Mouse (Mus musculus) MEL (cell line): ENCODE results near the gene Gm3238. TPM values are rescaled to one million over a fixed set of nuclear protein-coding genes. Genes with fewer than 3 reads are reported as not detected.

Source experiments
- DNase-seq: peaks from one replicate; pipeline ENCODE4 v3.0.0; 2011; ENCODE audit warnings: low read depth, low spot score
- H3K27ac ChIP-seq: 2 replicates; pipeline ENCODE4 v1.5.1; 2012; ENCODE audit warnings: low read depth, mild to moderate bottlenecking, control low read depth, low read length, moderate library complexity; ENCODE audit not compliant: control insufficient read depth
- H3K27me3 ChIP-seq, 2 experiments: fragments of 150-350 bp in 1 of 2; sonication (generic) in 1 of 2; 2 replicates each; pipeline ENCODE4 v1.6.1; 2012; ENCODE audit warnings: low read length in 2 of 2, mild to moderate bottlenecking in 2 of 2, improper control_type of control experiment in 1 of 2, moderate library complexity in 1 of 2; ENCODE audit not compliant: insufficient read depth in 2 of 2, control insufficient read depth in 1 of 2
- H3K36me3 ChIP-seq, 2 experiments: 2 replicates each; pipeline ENCODE4 v1.6.1; 2012 to 2014; ENCODE audit warnings: low read length in 2 of 2, improper control_type of control experiment in 1 of 2, inconsistent platforms in 1 of 2, mild to moderate bottlenecking in 1 of 2; ENCODE audit not compliant: insufficient read depth in 2 of 2, control insufficient read depth in 1 of 2
- H3K4me1 ChIP-seq, 2 experiments: fragments of 150-350 bp in 1 of 2; sonication (generic) in 1 of 2; 2 replicates each; pipeline ENCODE4 v1.6.1; 2012; ENCODE audit warnings: low read length in 2 of 2, improper control_type of control experiment in 1 of 2, mild to moderate bottlenecking in 1 of 2; ENCODE audit not compliant: insufficient read depth in 2 of 2, control insufficient read depth in 1 of 2
- H3K4me3 ChIP-seq, 2 experiments: fragments of 150-350 bp in 1 of 2; sonication (generic) in 1 of 2; 2 replicates each; pipeline ENCODE4 v1.5.1; 2012; ENCODE audit warnings: low read depth in 2 of 2, low read length in 2 of 2, mild to moderate bottlenecking in 2 of 2, moderate library complexity in 2 of 2, control low read depth in 1 of 2, improper control_type of control experiment in 1 of 2; ENCODE audit not compliant: control insufficient read depth in 1 of 2, insufficient read depth in 1 of 2
- H3K79me2 ChIP-seq: 2 replicates; pipeline ENCODE4 v1.6.1; 2012; ENCODE audit warnings: mild to moderate bottlenecking, low read length, moderate library complexity; ENCODE audit not compliant: control insufficient read depth, poor library complexity, insufficient read depth
- H3K9ac ChIP-seq: 2 replicates; pipeline ENCODE4 v1.6.1; 2012; ENCODE audit warnings: low read depth, mild to moderate bottlenecking, control low read depth, low read length, moderate library complexity; ENCODE audit not compliant: control insufficient read depth, poor library complexity, severe bottlenecking
- H3K9me3 ChIP-seq: fragments of 150-350 bp; sonication (generic); replicated peaks from 2 replicates; pipeline ENCODE4 v1.6.1; 2012; ENCODE audit warnings: mild to moderate bottlenecking, low read length, improper control_type of control experiment, moderate library complexity; ENCODE audit not compliant: insufficient read depth
- CHD2 ChIP-seq: IDR thresholded peaks from 2 replicates; pipeline ENCODE4 v1.6.1; 2011; ENCODE audit warnings: low read length, improper control_type of control experiment
- CTCF ChIP-seq, 3 experiments: IDR thresholded peaks in 2 of 3; conservative IDR thresholded peaks in 1 of 3; 2 replicates each; pipeline ENCODE4 v1.5.1; 2011 to 2012; ENCODE audit warnings: low read length in 3 of 3, low read depth in 2 of 3, mild to moderate bottlenecking in 2 of 3, improper control_type of control experiment in 1 of 3, inconsistent platforms in 1 of 3, mixed read lengths in 1 of 3, moderate library complexity in 1 of 3; ENCODE audit not compliant: control insufficient read depth in 1 of 3, insufficient read depth in 1 of 3, poor library complexity in 1 of 3, severe bottlenecking in 1 of 3
- E2F4 ChIP-seq: IDR thresholded peaks from 2 replicates; pipeline ENCODE4 v1.6.1; 2011; ENCODE audit warnings: low read depth, low read length, improper control_type of control experiment, borderline replicate concordance
- EP300 ChIP-seq, 2 experiments: IDR thresholded peaks; 2 replicates each; pipeline ENCODE4 v1.6.1; 2011; ENCODE audit warnings: improper control_type of control experiment in 2 of 2, low read length in 2 of 2, low read depth in 1 of 2, mild to moderate bottlenecking in 1 of 2
- GATA1 ChIP-seq: IDR thresholded peaks from 2 replicates; pipeline ENCODE4 v1.6.1; 2011; ENCODE audit warnings: low read depth, low read length, improper control_type of control experiment
- KAT2A ChIP-seq: conservative IDR thresholded peaks from 2 replicates; pipeline ENCODE4 v1.6.1; 2012; ENCODE audit warnings: low read depth, low read length, improper control_type of control experiment, inconsistent platforms
- MAFK ChIP-seq: IDR thresholded peaks from 2 replicates; pipeline ENCODE4 v1.6.1; 2011; ENCODE audit warnings: low read depth, mild to moderate bottlenecking, low read length, improper control_type of control experiment, borderline replicate concordance
- MAX ChIP-seq: IDR thresholded peaks from 2 replicates; pipeline ENCODE4 v1.6.1; 2011; ENCODE audit warnings: low read length, improper control_type of control experiment
- MEF2A ChIP-seq: IDR thresholded peaks from 2 replicates; pipeline ENCODE4 v1.6.1; 2014; ENCODE audit warnings: low read depth, mild to moderate bottlenecking, inconsistent platforms, low read length, improper control_type of control experiment; ENCODE audit not compliant: poor library complexity, insufficient replicate concordance, severe bottlenecking; ENCODE audit errors: extremely low read depth
- MXI1 ChIP-seq: IDR thresholded peaks from 2 replicates; pipeline ENCODE4 v1.6.1; 2011; ENCODE audit warnings: mild to moderate bottlenecking, low read depth, low read length, improper control_type of control experiment
- MYB ChIP-seq: IDR thresholded peaks from 2 replicates; pipeline ENCODE4 v1.6.1; 2011; ENCODE audit warnings: mild to moderate bottlenecking, low read depth, low read length, improper control_type of control experiment
- MYC ChIP-seq: IDR thresholded peaks from 2 replicates; pipeline ENCODE4 v1.6.1; 2011; ENCODE audit warnings: low read depth, mild to moderate bottlenecking, low read length, improper control_type of control experiment, moderate library complexity
- NRF1 ChIP-seq: IDR thresholded peaks from 2 replicates; pipeline ENCODE4 v1.6.1; 2014; ENCODE audit warnings: low read depth, mild to moderate bottlenecking, inconsistent platforms, low read length, improper control_type of control experiment, moderate library complexity; ENCODE audit not compliant: poor library complexity, insufficient read depth, severe bottlenecking
- POLR2A ChIP-seq, 2 experiments: IDR thresholded peaks; 2 replicates each; pipeline ENCODE4 v1.6.1; 2011 to 2012; ENCODE audit warnings: low read length in 2 of 2, mild to moderate bottlenecking in 2 of 2, control low read depth in 1 of 2, improper control_type of control experiment in 1 of 2, low read depth in 1 of 2, moderate library complexity in 1 of 2; ENCODE audit not compliant: control insufficient read depth in 1 of 2, insufficient read depth in 1 of 2, poor library complexity in 1 of 2
- POLR2AphosphoS2 ChIP-seq: IDR thresholded peaks from 2 replicates; pipeline ENCODE4 v1.6.1; 2011; ENCODE audit warnings: low read length, improper control_type of control experiment
- POLR2AphosphoS5 ChIP-seq: IDR thresholded peaks from 2 replicates; pipeline ENCODE4 v1.6.1; 2012; ENCODE audit warnings: low read depth, borderline replicate concordance, mild to moderate bottlenecking, inconsistent platforms, low read length, moderate library complexity, mixed read lengths
- RAD21 ChIP-seq: IDR thresholded peaks from 2 replicates; pipeline ENCODE4 v1.6.1; 2011; ENCODE audit warnings: mild to moderate bottlenecking, low read depth, low read length, improper control_type of control experiment
- RCOR1 ChIP-seq: IDR thresholded peaks from 2 replicates; pipeline ENCODE4 v1.6.1; 2012; ENCODE audit warnings: low read depth, mild to moderate bottlenecking, inconsistent platforms, low read length, improper control_type of control experiment
- SIN3A ChIP-seq: IDR thresholded peaks from 2 replicates; pipeline ENCODE4 v1.6.1; 2012; ENCODE audit warnings: low read length, improper control_type of control experiment, inconsistent platforms
- SMC3 ChIP-seq: IDR thresholded peaks from 2 replicates; pipeline ENCODE4 v1.6.1; 2011; ENCODE audit warnings: low read depth, low read length, improper control_type of control experiment
- TBP ChIP-seq: IDR thresholded peaks from 2 replicates; pipeline ENCODE4 v1.8.0; 2011; ENCODE audit warnings: low read depth, low read length, improper control_type of control experiment
- UBTF ChIP-seq: IDR thresholded peaks from 2 replicates; pipeline ENCODE4 v1.6.1; 2012; ENCODE audit warnings: low read depth, mild to moderate bottlenecking, inconsistent platforms, low read length, improper control_type of control experiment, moderate library complexity, borderline replicate concordance; ENCODE audit not compliant: insufficient read depth
- USF1 ChIP-seq: IDR thresholded peaks from 2 replicates; pipeline ENCODE4 v1.6.1; 2014; ENCODE audit warnings: low read depth, mild to moderate bottlenecking, inconsistent platforms, low read length, improper control_type of control experiment, moderate library complexity
- USF2 ChIP-seq, 2 experiments: IDR thresholded peaks; 2 replicates each; pipeline ENCODE4 v1.6.1; 2011 to 2012; ENCODE audit warnings: improper control_type of control experiment in 2 of 2, low read length in 2 of 2, borderline replicate concordance in 1 of 2, inconsistent platforms in 1 of 2, low read depth in 1 of 2, mild to moderate bottlenecking in 1 of 2; ENCODE audit not compliant: insufficient read depth in 1 of 2
- ZKSCAN1 ChIP-seq: IDR thresholded peaks from 2 replicates; pipeline ENCODE4 v1.6.1; 2012; ENCODE audit warnings: low read depth, mild to moderate bottlenecking, inconsistent platforms, low read length, improper control_type of control experiment, moderate library complexity
- polyA plus RNA-seq, 2 experiments: library from polyadenylated mRNA; stranded (reverse) in 1 of 2; unstranded in 1 of 2; fragments of >175 nt in 1 of 2; fragments of >200 nt in 1 of 2; gene quantifications; 2 replicates each; pipeline versions ENCODE4 v1.2.1 to v1.2.4; 2012; ENCODE audit warnings: low replicate concordance in 2 of 2, low read depth in 1 of 2; ENCODE audit not compliant: insufficient read length in 2 of 2, insufficient read depth in 1 of 2, missing spikeins in 1 of 2
- total RNA-seq: library from RNA; depleted of rRNA; stranded (reverse); fragments of 300-350 nt; gene quantifications from 2 replicates; pipeline ENCODE4 v1.2.3, GENCODE M21; 2012; rRNA removed

Gene Gm3238
- total and polyA plus RNA-seq, 3 experiments, result not detected

DNA sequence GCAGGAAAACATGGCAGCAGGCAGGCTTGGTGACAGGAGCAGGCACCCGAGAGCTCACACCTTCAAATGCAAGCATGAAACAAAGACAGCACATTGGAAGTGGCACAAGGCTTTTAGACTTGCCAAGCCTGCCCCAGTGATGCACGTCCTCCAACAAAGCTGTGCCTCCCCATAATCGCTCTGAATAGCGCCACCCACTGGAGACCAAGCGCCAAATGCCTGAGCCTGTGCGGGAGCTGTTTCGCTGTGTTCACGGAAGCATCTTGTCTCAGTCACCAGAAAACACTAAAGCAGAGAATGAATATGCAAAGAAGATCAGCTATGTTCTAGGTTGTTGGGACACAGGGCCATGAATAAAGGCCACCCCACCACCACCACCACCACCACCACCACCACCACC lies 46.3 kb downstream of the Gm3238 start:
- H3K27ac ChIP-seq, result no peak overlapping the region
- peak; percentile 21 for DNase-seq
- H3K4me1 ChIP-seq, result no peaks in the 10 kb centered on the region
- no peaks in the 10 kb centered on the region for H3K36me3 ChIP-seq
- H3K79me2 ChIP-seq, result no peaks in the 10 kb centered on the region
- H3K9ac ChIP-seq, result no peak overlapping the region
- TF ChIP-seq GATA1, result no peak
- peak; percentile 34 for TF ChIP-seq SMC3
- no peak for TF ChIP-seq TBP
- TF ChIP-seq MXI1, result no peak
- TF ChIP-seq CTCF (IDR thresholded peaks at IDR 0.05 in 2 of 3, conservative IDR thresholded peaks at IDR 0.05 in 1 of 3; ENCODE audit: control insufficient read depth in 1 of 3, insufficient read depth in 1 of 3, low read depth in 2 of 3, low read length in 3 of 3, poor library complexity in 1 of 3, severe bottlenecking in 1 of 3), result peak; percentile 42 to 56 (median 42)
- TF ChIP-seq USF1, result no peak
- TF ChIP-seq POLR2A (IDR thresholded peaks at IDR 0.05; ENCODE audit: control insufficient read depth in 1 of 2, insufficient read depth in 1 of 2, low read depth in 1 of 2, low read length in 2 of 2, poor library complexity in 1 of 2), result no peak
- TF ChIP-seq NRF1, result no peak
- TF ChIP-seq MAX, result no peak
- no peak for TF ChIP-seq ZKSCAN1
- TF ChIP-seq POLR2AphosphoS2, result no peak
- TF ChIP-seq MYC, result no peak
- TF ChIP-seq MYB, result no peak
- TF ChIP-seq EP300 (IDR thresholded peaks at IDR 0.05; ENCODE audit: low read depth in 1 of 2, low read length in 2 of 2), result no peak
- TF ChIP-seq E2F4, result no peak
- TF ChIP-seq MAFK, result no peak
- TF ChIP-seq CHD2, result no peak
- TF ChIP-seq RAD21, result peak; percentile 11
- no peak for TF ChIP-seq RCOR1
- TF ChIP-seq SIN3A, result no peak
- no peak for TF ChIP-seq UBTF
- TF ChIP-seq KAT2A, result no peak
- TF ChIP-seq MEF2A, result no peak
- TF ChIP-seq USF2 (IDR thresholded peaks at IDR 0.05; ENCODE audit: borderline replicate concordance in 1 of 2, insufficient read depth in 1 of 2, low read depth in 1 of 2, low read length in 2 of 2), result no peak
- no peak for TF ChIP-seq POLR2AphosphoS5
- no peak overlapping the region for H3K4me3 ChIP-seq
- no peaks in the 10 kb centered on the region for H3K27me3 ChIP-seq
- no peaks in the 10 kb centered on the region for H3K9me3 ChIP-seq

Other genes with a start within 250 kb of the Gm3238 start
Only the 30 nearest of the 32 such genes appear.
- gene Pttg1ip, start 189.6 kb downstream of the Gm3238 start, total RNA-seq, result 41.1 and 50.4 TPM in 2 replicates
- 10 to 100 TPM in 1 of 2 experiments, not detected in 1; 53.1 TPM for gene Pttg1ip, start 189.6 kb downstream of the Gm3238 start, polyA plus RNA-seq
- gene Sumo3, start 165.2 kb downstream of the Gm3238 start, total RNA-seq, result 145 and 151 TPM in 2 replicates
- gene Sumo3, start 165.2 kb downstream of the Gm3238 start, polyA plus RNA-seq, result 100 to 1,000 TPM in 1 of 2 experiments, not detected in 1; 342 TPM
- gene Gm49325, start 165.1 kb downstream of the Gm3238 start, total RNA-seq, result 3.5 and 3.7 TPM in 2 replicates
- 1 to 10 TPM in 1 of 2 experiments, not detected in 1; 1.0 TPM for gene Gm49325, start 165.1 kb downstream of the Gm3238 start, polyA plus RNA-seq
- gene Ube2g2, start 149.1 kb downstream of the Gm3238 start, total RNA-seq, result 55.2 and 62.4 TPM in 2 replicates
- gene Ube2g2, start 149.1 kb downstream of the Gm3238 start, polyA plus RNA-seq, result 100 to 1,000 TPM in 1 of 2 experiments, not detected in 1; 112 TPM
- 1.2 and 1.8 TPM in 2 replicates for gene Tspear, start 84.8 kb downstream of the Gm3238 start, total RNA-seq
- 1 to 10 TPM in 1 of 2 experiments, not detected in 1; 3.8 TPM for gene Tspear, start 84.8 kb downstream of the Gm3238 start, polyA plus RNA-seq
- gene Gm19402, start 80.6 kb downstream of the Gm3238 start, total RNA-seq, result not detected in 2 replicates
- not detected for gene Gm19402, start 80.6 kb downstream of the Gm3238 start, polyA plus RNA-seq
- not detected in 2 replicates for gene Gm9508, start 74.1 kb downstream of the Gm3238 start, total RNA-seq
- not detected for gene Gm9508, start 74.1 kb downstream of the Gm3238 start, polyA plus RNA-seq
- not detected in 2 replicates for gene Gm10272, start 64.7 kb downstream of the Gm3238 start, total RNA-seq
- not detected for gene Gm10272, start 64.7 kb downstream of the Gm3238 start, polyA plus RNA-seq
- gene Gm10024, start 59.9 kb downstream of the Gm3238 start, total RNA-seq, result not detected in 2 replicates
- not detected for gene Gm10024, start 59.9 kb downstream of the Gm3238 start, polyA plus RNA-seq
- gene Gm10142, start 55.5 kb downstream of the Gm3238 start, total RNA-seq, result not detected in 2 replicates
- not detected for gene Gm10142, start 55.5 kb downstream of the Gm3238 start, polyA plus RNA-seq
- not detected in 2 replicates for gene Krtap12-1, start 50.7 kb downstream of the Gm3238 start, total RNA-seq
- gene Krtap12-1, start 50.7 kb downstream of the Gm3238 start, polyA plus RNA-seq, result not detected
- not detected in 2 replicates for gene Gm10100, start 44.8 kb downstream of the Gm3238 start, total RNA-seq
- not detected for gene Gm10100, start 44.8 kb downstream of the Gm3238 start, polyA plus RNA-seq
- gene Gm18596, start 28.7 kb downstream of the Gm3238 start, total RNA-seq, result not detected in 2 replicates
- not detected for gene Gm18596, start 28.7 kb downstream of the Gm3238 start, polyA plus RNA-seq
- gene Gm9736, start 20.0 kb downstream of the Gm3238 start, total RNA-seq, result not detected in 2 replicates
- gene Gm9736, start 20.0 kb downstream of the Gm3238 start, polyA plus RNA-seq, result not detected
- not detected in 2 replicates for gene Gm3233, start 11.6 kb downstream of the Gm3238 start, total RNA-seq
- gene Gm3233, start 11.6 kb downstream of the Gm3238 start, polyA plus RNA-seq, result not detected
- gene Gm7138, start 5.6 kb upstream of the Gm3238 start, total RNA-seq, result not detected in 2 replicates
- gene Gm7138, start 5.6 kb upstream of the Gm3238 start, polyA plus RNA-seq, result not detected
- gene Gm3250, start 11.2 kb upstream of the Gm3238 start, total RNA-seq, result not detected in 2 replicates
- gene Gm3250, start 11.2 kb upstream of the Gm3238 start, polyA plus RNA-seq, result not detected
- not detected in 2 replicates for gene Gm7137, start 16.9 kb upstream of the Gm3238 start, total RNA-seq
- gene Gm7137, start 16.9 kb upstream of the Gm3238 start, polyA plus RNA-seq, result not detected
- gene Gm9639, start 23.8 kb upstream of the Gm3238 start, total RNA-seq, result not detected in 2 replicates
- not detected for gene Gm9639, start 23.8 kb upstream of the Gm3238 start, polyA plus RNA-seq
- gene Gm19668, start 27.8 kb upstream of the Gm3238 start, total RNA-seq, result not detected in 2 replicates
- not detected for gene Gm19668, start 27.8 kb upstream of the Gm3238 start, polyA plus RNA-seq
- not detected in 2 replicates for gene Gm9507, start 40.5 kb upstream of the Gm3238 start, total RNA-seq
- gene Gm9507, start 40.5 kb upstream of the Gm3238 start, polyA plus RNA-seq, result not detected
- gene Gm2696, start 43.4 kb upstream of the Gm3238 start, total RNA-seq, result not detected in 2 replicates
- gene Gm2696, start 43.4 kb upstream of the Gm3238 start, polyA plus RNA-seq, result not detected
- not detected in 2 replicates for gene Krtap10-4, start 55.8 kb upstream of the Gm3238 start, total RNA-seq
- gene Krtap10-4, start 55.8 kb upstream of the Gm3238 start, polyA plus RNA-seq, result not detected
- not detected in 2 replicates for gene Krtap10-10, start 64.6 kb upstream of the Gm3238 start, total RNA-seq
- gene Krtap10-10, start 64.6 kb upstream of the Gm3238 start, polyA plus RNA-seq, result not detected
- gene Gm36176, start 75.5 kb upstream of the Gm3238 start, total RNA-seq, result not detected in 2 replicates
- gene Gm36176, start 75.5 kb upstream of the Gm3238 start, polyA plus RNA-seq, result not detected
- not detected in 2 replicates for gene Gm10318, start 81.5 kb upstream of the Gm3238 start, total RNA-seq
- not detected for gene Gm10318, start 81.5 kb upstream of the Gm3238 start, polyA plus RNA-seq
- not detected in 2 replicates for gene Gm3285, start 90.7 kb upstream of the Gm3238 start, total RNA-seq
- gene Gm3285, start 90.7 kb upstream of the Gm3238 start, polyA plus RNA-seq, result not detected
- 0.10 and 0.15 TPM in 2 replicates for gene Lrrc3, start 131.2 kb upstream of the Gm3238 start, total RNA-seq
- under 1 TPM in 1 of 2 experiments, not detected in 1; 0.74 TPM for gene Lrrc3, start 131.2 kb upstream of the Gm3238 start, polyA plus RNA-seq
- 5.7 and 7.8 TPM in 2 replicates for gene Trpm2, start 199.2 kb upstream of the Gm3238 start, total RNA-seq
- 10 to 100 TPM in 1 of 2 experiments, not detected in 1; 18.5 TPM for gene Trpm2, start 199.2 kb upstream of the Gm3238 start, polyA plus RNA-seq
- 9.3 and 10.7 TPM in 2 replicates for gene 1810043G02Rik, start 207.2 kb upstream of the Gm3238 start, total RNA-seq
- 10 to 100 TPM in 1 of 2 experiments, not detected in 1; 15.6 TPM for gene 1810043G02Rik, start 207.2 kb upstream of the Gm3238 start, polyA plus RNA-seq